Mouse (Mus musculus) spleen, embryonic (tissue): ENCODE data around the gene Nlrp4c.
"Not testable (repeated sequence)": the region's sequence is repeated elsewhere in the genome, so short reads cannot be mapped to it uniquely, and the experiment has no call there.

Experiments
- CTCF ChIA-PET: fragments of 350-600 bp; sonication (Branson Sonifier 250); formaldehyde crosslinking; loops from one replicate; lab custom pipeline; 2022; lab: Charles Lee

Nlrp4c gene

GRCm38 (mm10) chr7:6044861-6045260, at the start of gene Nlrp4c:
Gene Nlrp4c (plus strand): TSS chr7:6045161.
- CTCF ChIA-PET: no interaction called here

GRCm38 (mm10) chr7:6010910-6011309, 34.1 kb upstream of the Nlrp4c start, which contains the start of gene Vmn1r65:
Gene Vmn1r65 (minus strand): TSS chr7:6011010.
- CTCF ChIA-PET: no interaction called here

GRCm38 (mm10) chr7:6119501-6119900, 74.5 kb downstream of the Nlrp4c start:
- CTCF ChIA-PET: no interaction called here

- CTCF ChIA-PET: not testable (repeated sequence)
Measured at GRCm38 (mm10) chr7:6120104-6120503, 75.1 kb downstream of the Nlrp4c start.

GRCm38 (mm10) chr7:6121128-6121527, 76.2 kb downstream of the Nlrp4c start:
- CTCF ChIA-PET: not testable (repeated sequence)

- CTCF ChIA-PET: interaction anchor here (1.3 kb wide), 2 partner anchors 64 to 67 kb away, joined by 4 to 9 read pairs; no protein-coding TSS in a partner anchor
Measured at GRCm38 (mm10) chr7:6126690-6127448, 81.9 kb downstream of the Nlrp4c start.

GRCm38 (mm10) chr7:6130346-6130745, 85.4 kb downstream of the Nlrp4c start:
- CTCF ChIA-PET: no interaction called here

GRCm38 (mm10) chr7:6132646-6133045, 87.7 kb downstream of the Nlrp4c start:
- CTCF ChIA-PET: no interaction called here

GRCm38 (mm10) chr7:6136497-6136896, 91.5 kb downstream of the Nlrp4c start:
- CTCF ChIA-PET: interaction anchor here (0.9 kb wide), 1 partner anchor 60 kb away, joined by 3 read pairs; the partner anchor contains the start of gene Galp

- CTCF ChIA-PET: no interaction called here
Measured at GRCm38 (mm10) chr7:6139295-6139694, 94.3 kb downstream of the Nlrp4c start.

- CTCF ChIA-PET: no interaction called here
Measured at GRCm38 (mm10) chr7:6143991-6144531, 99.1 kb downstream of the Nlrp4c start.

GRCm38 (mm10) chr7:6145423-6146188, 100.6 kb downstream of the Nlrp4c start:
- CTCF ChIA-PET: interaction anchor here (1.1 kb wide), 1 partner anchor 45 kb away, joined by 4 read pairs; no protein-coding TSS in a partner anchor

GRCm38 (mm10) chr7:6146194-6146981, 101.4 kb downstream of the Nlrp4c start:
- CTCF ChIA-PET: interaction anchor here (1.1 kb wide), 1 partner anchor 44 kb away, joined by 4 read pairs; no protein-coding TSS in a partner anchor

GRCm38 (mm10) chr7:6146982-6147325, 102.0 kb downstream of the Nlrp4c start:
- CTCF ChIA-PET: interaction anchor here (1.1 kb wide), 1 partner anchor 44 kb away, joined by 4 read pairs; no protein-coding TSS in a partner anchor

GRCm38 (mm10) chr7:6147688-6148087, 102.7 kb downstream of the Nlrp4c start:
- CTCF ChIA-PET: no interaction called here

- CTCF ChIA-PET: no interaction called here
Measured at GRCm38 (mm10) chr7:6151266-6151665, 106.3 kb downstream of the Nlrp4c start.

GRCm38 (mm10) chr7:6152036-6152435, 107.1 kb downstream of the Nlrp4c start:
- CTCF ChIA-PET: no interaction called here

- CTCF ChIA-PET: no interaction called here
Measured at GRCm38 (mm10) chr7:6153131-6153530, 108.2 kb downstream of the Nlrp4c start.

- CTCF ChIA-PET: interaction anchor here (0.5 kb wide), 1 partner anchor 129 kb away, joined by 4 read pairs; no protein-coding TSS in a partner anchor
Measured at GRCm38 (mm10) chr7:6154164-6154563, 109.2 kb downstream of the Nlrp4c start.
